Mouse (Mus musculus) kidney, adult 2 months (tissue): ENCODE measurements at regions not wholly inside any gene's neighbourhood (a gene's known extent, or its start where the extent isn't known, plus 50 kb on each side); places are given as distances from the start of the nearest gene placed in this dataset.

Experiments used
- CTCF ChIP-seq: fragments of 200-500 bp; conservative IDR thresholded peaks from 2 replicates; pipeline ENCODE4 v1.5.1; 2011; ENCODE audit warnings: low read depth, mild to moderate bottlenecking, control low read depth, low read length, moderate library complexity, mixed read lengths; ENCODE audit not compliant: insufficient read depth, insufficient read length
- POLR2A ChIP-seq: fragments of 200-500 bp; IDR thresholded peaks from one replicate; pipeline ENCODE4 v1.6.1; 2011; ENCODE audit warnings: low read depth, low read length, control low read depth

DNA sequence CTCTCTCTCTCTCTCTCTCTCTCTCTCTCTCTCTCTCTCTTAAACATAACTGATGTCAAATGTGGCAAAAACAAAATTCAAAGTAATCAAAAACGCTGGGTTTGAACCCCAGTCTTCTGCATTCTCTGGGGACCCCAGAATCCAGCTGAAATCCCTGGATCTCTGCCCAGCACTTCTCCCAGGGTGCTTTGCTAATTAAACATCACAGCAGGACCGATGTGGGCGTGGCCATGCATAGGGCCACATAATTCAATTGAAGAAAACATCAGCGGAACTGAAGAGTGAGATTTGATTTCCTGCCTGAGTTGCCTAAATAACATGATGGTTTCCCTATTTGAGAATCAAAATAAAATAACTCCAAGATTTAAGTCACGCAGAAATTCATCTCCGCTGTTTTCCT lies 84.9 kb upstream of the Daam1 start:
- TF ChIP-seq POLR2A: no peak
- no peak for TF ChIP-seq CTCF
